Mouse (Mus musculus): ENCODE data around the gene Arhgap31. TPM values are rescaled to one million over a fixed set of nuclear protein-coding genes. Genes with fewer than 3 reads are reported as not detected.

Gene Arhgap31
- polyA plus RNA-seq, 1 experiment from 2014 or later, result 8.0 TPM

DNA sequence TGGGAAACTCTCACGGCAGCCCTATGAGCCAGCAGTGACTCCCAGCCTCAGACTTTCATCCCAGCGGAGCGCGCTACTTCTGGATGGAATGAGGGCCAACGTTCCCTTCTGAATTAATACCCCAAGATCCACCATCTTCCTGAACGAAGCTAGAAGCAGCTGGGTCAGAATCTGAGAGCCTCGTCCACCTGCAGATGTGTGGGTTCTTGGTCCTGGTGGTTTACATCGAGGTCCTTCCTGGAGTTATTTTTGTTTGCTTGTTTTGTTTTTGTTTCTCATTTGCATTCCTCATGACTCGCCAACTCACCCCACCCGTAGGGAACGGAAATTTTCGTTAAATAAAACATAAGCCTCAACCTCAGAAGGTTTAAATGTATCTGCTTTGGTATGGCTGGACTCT is 61.8 kb downstream of the Arhgap31 start:
- Histone ChIP-seq H3K9me3 (replicated peaks; ENCODE audit: control insufficient read depth, low read length) (no peaks in the 10 kb centered on the region), H3K4me1 (ENCODE audit: control insufficient read depth, insufficient read depth, low read length) (no peaks in the 10 kb centered on the region), H3K27ac (replicated peaks; ENCODE audit: low read depth, low read length) (no peak overlapping the region), H3K27me3 (ENCODE audit: control insufficient read depth, insufficient read depth, low read length) (no peaks in the 10 kb centered on the region), H3K9ac (replicated peaks; ENCODE audit: low read length) (no peak overlapping the region), H3K4me2 (ENCODE audit: low read depth, low read length) (no peak overlapping the region), H3K4me3 (ENCODE audit: low read depth, low read length) (no peak overlapping the region), H3K36me3 (replicated peaks; ENCODE audit: control insufficient read depth, insufficient read depth, low read depth, low read length) (no peaks in the 10 kb centered on the region)
- ATAC-seq (replicated peaks; ENCODE audit: insufficient number of reproducible peaks, low FRiP score, low TSS enrichment, low read depth) (no peak), DNase-seq (ENCODE audit: low spot score) (no peak)
- WGBS, result 82% methylated on average over 12 of the region's 12 CpGs

DNA sequence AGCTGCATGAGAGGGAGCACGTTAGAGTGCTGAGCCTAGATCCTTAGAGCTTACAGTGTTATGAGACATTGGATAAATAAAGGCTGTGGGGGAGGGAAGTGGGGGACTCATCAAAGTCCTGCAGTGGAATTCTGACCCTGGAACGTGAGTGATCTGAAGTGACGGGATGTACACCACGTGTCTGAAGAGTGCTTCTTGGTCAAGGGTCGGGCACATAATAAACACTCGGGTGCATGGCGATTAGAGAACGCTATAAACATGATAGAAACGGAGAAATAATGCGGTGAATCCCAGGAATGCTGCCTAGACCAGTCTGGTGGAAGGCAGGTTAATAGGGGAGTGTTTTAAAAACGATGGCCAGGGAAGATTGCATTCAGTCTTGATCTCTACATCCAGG is 63.6 kb downstream of the Arhgap31 start:
- Histone ChIP-seq H3K4me1 (ENCODE audit: control insufficient read depth, insufficient read depth, low read length) (no peaks in the 10 kb centered on the region), H3K9me3 (replicated peaks; ENCODE audit: control insufficient read depth, low read length) (no peaks in the 10 kb centered on the region), H3K27ac (replicated peaks; ENCODE audit: low read depth, low read length) (no peak overlapping the region), H3K27me3 (ENCODE audit: control insufficient read depth, insufficient read depth, low read length) (no peaks in the 10 kb centered on the region), H3K36me3 (replicated peaks; ENCODE audit: control insufficient read depth, insufficient read depth, low read depth, low read length) (no peaks in the 10 kb centered on the region), H3K4me2 (ENCODE audit: low read depth, low read length) (no peak overlapping the region), H3K9ac (replicated peaks; ENCODE audit: low read length) (no peak overlapping the region), H3K4me3 (ENCODE audit: low read depth, low read length) (no peak overlapping the region)
- WGBS, result 64% methylated on average over 11 of the region's 11 CpGs
- ATAC-seq (replicated peaks; ENCODE audit: insufficient number of reproducible peaks, low FRiP score, low TSS enrichment, low read depth) (no peak), DNase-seq (ENCODE audit: low spot score) (no peak)

DNA sequence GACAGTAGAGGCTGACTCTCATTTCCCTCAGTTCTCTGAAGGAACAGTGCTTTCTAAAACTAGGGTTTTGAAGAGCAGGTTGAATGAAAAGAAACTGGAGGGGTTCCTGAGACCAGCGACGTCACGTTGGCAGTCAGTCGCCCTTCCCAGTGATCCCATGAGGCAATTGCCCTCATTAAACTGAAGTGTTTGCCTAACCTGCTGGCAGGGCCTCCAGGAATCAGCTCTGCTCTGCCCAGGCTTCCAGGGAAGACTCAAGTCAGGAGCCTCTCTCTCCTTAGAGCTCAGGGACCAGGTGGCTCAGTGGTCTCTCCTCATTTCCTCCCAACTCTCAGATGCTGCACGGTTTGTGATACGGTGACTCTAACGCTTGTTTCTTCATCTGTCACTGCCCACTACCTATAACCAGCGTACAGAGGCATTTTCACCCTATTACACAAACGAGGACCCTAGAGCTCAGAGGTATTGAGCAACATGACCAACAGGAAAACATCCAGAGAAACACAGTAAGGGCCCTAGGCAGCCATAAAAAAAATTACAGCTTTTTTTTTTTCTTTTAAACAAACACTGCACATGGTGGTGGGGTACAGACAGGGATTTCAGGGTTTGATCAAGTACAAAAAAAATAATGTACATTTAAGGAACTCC is 64.2 kb downstream of the Arhgap31 start:
- Histone ChIP-seq H3K27me3 (ENCODE audit: control insufficient read depth, insufficient read depth, low read length) (no peaks in the 10 kb centered on the region), H3K9me3 (replicated peaks; ENCODE audit: control insufficient read depth, low read length) (no peaks in the 10 kb centered on the region), H3K4me2 (ENCODE audit: low read depth, low read length) (no peak overlapping the region), H3K4me3 (ENCODE audit: low read depth, low read length) (no peak overlapping the region), H3K9ac (replicated peaks; ENCODE audit: low read length) (no peak overlapping the region), H3K27ac (replicated peaks; ENCODE audit: low read depth, low read length) (no peak overlapping the region), H3K4me1 (ENCODE audit: control insufficient read depth, insufficient read depth, low read length) (no peaks in the 10 kb centered on the region), H3K36me3 (replicated peaks; ENCODE audit: control insufficient read depth, insufficient read depth, low read depth, low read length) (no peaks in the 10 kb centered on the region)
- WGBS, result 83% methylated on average over 9 of the region's 9 CpGs
- ATAC-seq (replicated peaks; ENCODE audit: insufficient number of reproducible peaks, low FRiP score, low TSS enrichment, low read depth) (no peak), DNase-seq (ENCODE audit: low spot score) (no peak)

DNA sequence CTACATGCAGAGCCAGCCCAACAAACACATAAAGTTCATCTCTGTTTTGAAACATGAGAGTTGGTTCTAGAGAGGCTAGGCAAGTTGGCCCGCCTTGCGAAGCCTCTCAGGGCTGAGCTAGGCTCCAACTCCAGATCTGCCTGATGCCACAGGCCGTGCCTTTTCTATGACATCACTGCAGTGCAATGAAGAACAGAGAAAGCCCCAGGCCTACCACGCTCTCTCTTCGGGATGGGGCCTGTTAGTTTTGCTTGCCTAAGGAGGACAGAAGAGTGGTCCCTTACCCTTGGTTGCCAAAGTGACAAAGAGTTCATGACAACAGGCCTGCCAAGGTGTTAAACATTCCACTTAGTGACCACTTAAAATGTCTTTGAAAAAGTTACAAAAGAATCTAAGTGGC is 64.9 kb downstream of the Arhgap31 start:
- 86% methylated on average over 5 of the region's 5 CpGs for WGBS
- Histone ChIP-seq H3K36me3 (replicated peaks; ENCODE audit: control insufficient read depth, insufficient read depth, low read depth, low read length) (no peaks in the 10 kb centered on the region), H3K9me3 (replicated peaks; ENCODE audit: control insufficient read depth, low read length) (no peaks in the 10 kb centered on the region), H3K9ac (replicated peaks; ENCODE audit: low read length) (no peak overlapping the region), H3K4me2 (ENCODE audit: low read depth, low read length) (no peak overlapping the region), H3K27ac (replicated peaks; ENCODE audit: low read depth, low read length) (no peak overlapping the region), H3K27me3 (ENCODE audit: control insufficient read depth, insufficient read depth, low read length) (no peaks in the 10 kb centered on the region), H3K4me3 (ENCODE audit: low read depth, low read length) (no peak overlapping the region), H3K4me1 (ENCODE audit: control insufficient read depth, insufficient read depth, low read length) (no peaks in the 10 kb centered on the region)
- ATAC-seq (replicated peaks; ENCODE audit: insufficient number of reproducible peaks, low FRiP score, low TSS enrichment, low read depth) (no peak), DNase-seq (ENCODE audit: low spot score) (no peak)

DNA sequence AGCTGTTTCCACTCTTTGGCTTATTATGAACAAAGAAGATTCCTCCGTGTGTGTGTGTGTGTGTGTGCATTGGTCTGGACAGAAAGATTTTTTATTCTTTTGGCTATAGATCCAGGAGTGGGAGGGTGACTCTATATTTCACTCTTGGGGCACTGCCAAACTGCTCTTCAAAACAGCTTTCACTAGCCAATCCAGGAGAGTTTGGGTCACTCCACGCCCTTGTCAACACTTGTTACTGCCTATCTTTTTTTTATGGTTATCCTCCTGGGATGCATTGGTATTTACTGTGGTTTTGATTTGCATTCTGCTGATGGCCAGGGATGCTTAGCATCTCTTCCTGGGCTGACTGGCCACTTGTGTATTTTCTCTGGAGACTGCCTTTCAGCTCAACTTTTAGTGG is 68.6 kb downstream of the Arhgap31 start:
- no peaks in the 10 kb centered on the region for H3K9me3 ChIP-seq (replicated peaks; ENCODE audit: control insufficient read depth, low read length)
- no peaks in the 10 kb centered on the region for H3K27me3 ChIP-seq (ENCODE audit: control insufficient read depth, insufficient read depth, low read length)
- H3K4me2 ChIP-seq (ENCODE audit: low read depth, low read length), result no peak overlapping the region
- no peaks in the 10 kb centered on the region for H3K4me1 ChIP-seq (ENCODE audit: control insufficient read depth, insufficient read depth, low read length)
- 89% methylated on average over 2 of the region's 2 CpGs for WGBS
- no peak overlapping the region for H3K27ac ChIP-seq (replicated peaks; ENCODE audit: low read depth, low read length)
- H3K36me3 ChIP-seq (replicated peaks; ENCODE audit: control insufficient read depth, insufficient read depth, low read depth, low read length), result no peaks in the 10 kb centered on the region
- no peak overlapping the region for H3K9ac ChIP-seq (replicated peaks; ENCODE audit: low read length)
- ATAC-seq (replicated peaks; ENCODE audit: insufficient number of reproducible peaks, low FRiP score, low TSS enrichment, low read depth), result no peak
- H3K4me3 ChIP-seq (ENCODE audit: low read depth, low read length), result no peak overlapping the region
- no peak for DNase-seq (ENCODE audit: low spot score)

DNA sequence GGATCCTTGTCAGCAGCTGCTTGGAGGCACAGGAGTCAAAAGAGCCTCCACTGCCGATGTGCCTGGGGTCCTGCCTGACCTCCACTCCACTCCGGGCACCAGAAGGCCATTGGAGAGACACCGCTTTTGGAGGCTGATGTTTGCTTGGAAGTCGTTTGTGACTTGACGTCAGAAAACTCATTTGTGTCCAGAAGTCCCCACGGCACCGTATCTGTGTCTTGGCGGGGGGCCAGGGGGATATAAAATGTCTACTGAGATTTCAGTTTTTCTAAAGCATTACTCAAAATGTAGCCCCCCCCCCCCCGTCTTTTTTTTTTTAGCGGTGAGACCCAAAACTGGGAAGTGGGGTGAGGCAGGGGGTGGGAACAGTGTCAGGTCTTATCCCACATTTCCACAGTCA is 76.0 kb downstream of the Arhgap31 start:
- Histone ChIP-seq H3K4me3 (ENCODE audit: low read depth, low read length) (no peak overlapping the region), H3K4me1 (ENCODE audit: control insufficient read depth, insufficient read depth, low read length) (no peaks in the 10 kb centered on the region), H3K9ac (replicated peaks; ENCODE audit: low read length) (no peak overlapping the region), H3K27ac (replicated peaks; ENCODE audit: low read depth, low read length) (peak overlapping the region; percentile 61), H3K36me3 (replicated peaks; ENCODE audit: control insufficient read depth, insufficient read depth, low read depth, low read length) (no peaks in the 10 kb centered on the region), H3K4me2 (ENCODE audit: low read depth, low read length) (no peak overlapping the region), H3K27me3 (ENCODE audit: control insufficient read depth, insufficient read depth, low read length) (no peaks in the 10 kb centered on the region), H3K9me3 (replicated peaks; ENCODE audit: control insufficient read depth, low read length) (no peaks in the 10 kb centered on the region)
- no peak for ATAC-seq (replicated peaks; ENCODE audit: insufficient number of reproducible peaks, low FRiP score, low TSS enrichment, low read depth)
- WGBS, result 49% methylated on average over 10 of the region's 10 CpGs
- no peak for DNase-seq (ENCODE audit: low spot score)

DNA sequence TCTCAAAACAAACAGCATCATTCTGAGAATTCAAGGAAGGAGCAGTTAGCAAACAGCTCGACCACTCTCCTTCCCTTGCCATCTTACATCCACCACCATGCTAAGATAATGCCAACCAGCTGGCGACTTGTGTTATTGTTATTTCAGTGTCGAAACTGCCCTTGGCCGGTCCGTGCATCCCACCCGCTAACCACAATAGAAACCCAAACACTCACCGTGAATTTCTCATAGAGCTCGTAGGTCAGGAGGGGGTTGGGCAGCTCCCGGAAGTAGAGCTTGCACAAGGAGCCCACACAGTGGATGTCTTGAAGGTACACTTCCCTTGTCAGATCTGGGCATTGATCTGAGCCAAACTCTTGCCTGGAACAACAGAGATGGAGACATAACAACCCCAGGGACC is 76.4 kb downstream of the Arhgap31 start:
- no peak overlapping the region for H3K4me3 ChIP-seq (ENCODE audit: low read depth, low read length)
- H3K27ac ChIP-seq (replicated peaks; ENCODE audit: low read depth, low read length), result peak overlapping the region; percentile 61
- peak; percentile 68 for ATAC-seq (replicated peaks; ENCODE audit: insufficient number of reproducible peaks, low FRiP score, low TSS enrichment, low read depth)
- no peaks in the 10 kb centered on the region for H3K36me3 ChIP-seq (replicated peaks; ENCODE audit: control insufficient read depth, insufficient read depth, low read depth, low read length)
- H3K4me2 ChIP-seq (ENCODE audit: low read depth, low read length), result no peak overlapping the region
- H3K27me3 ChIP-seq (ENCODE audit: control insufficient read depth, insufficient read depth, low read length), result no peaks in the 10 kb centered on the region
- 22% methylated on average over 9 of the region's 9 CpGs for WGBS
- no peak overlapping the region for H3K9ac ChIP-seq (replicated peaks; ENCODE audit: low read length)
- peak; percentile 81 for DNase-seq (ENCODE audit: low spot score)
- H3K4me1 ChIP-seq (ENCODE audit: control insufficient read depth, insufficient read depth, low read length), result no peaks in the 10 kb centered on the region
- H3K9me3 ChIP-seq (replicated peaks; ENCODE audit: control insufficient read depth, low read length), result no peaks in the 10 kb centered on the region

DNA sequence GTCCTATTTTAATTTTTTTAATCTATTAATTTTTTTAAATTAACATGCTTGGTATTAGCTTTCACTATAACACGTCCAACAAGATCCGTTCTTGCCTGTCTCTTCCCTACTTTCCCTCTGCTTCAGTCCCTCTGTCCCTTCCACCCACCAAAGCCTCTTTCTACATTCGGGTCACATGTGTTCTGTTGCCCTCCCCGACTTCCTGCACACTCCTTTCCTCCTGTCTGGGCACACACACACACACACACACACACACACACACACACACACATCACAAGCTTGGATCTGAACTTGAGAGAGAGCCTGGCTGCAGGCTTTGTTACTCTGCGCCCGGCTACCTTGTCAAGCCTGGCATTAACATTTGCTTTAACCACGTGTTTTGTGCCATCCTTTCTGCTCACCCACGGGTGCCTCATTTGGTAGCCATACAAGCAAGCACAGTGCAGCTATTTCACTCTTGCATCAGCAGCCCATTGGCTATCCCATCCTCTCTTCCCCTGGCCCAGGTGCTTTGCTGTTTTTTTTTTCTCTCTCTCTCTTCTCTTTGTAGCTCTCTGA is 77.2 kb downstream of the Arhgap31 start:
- 45% methylated on average over 8 of the region's 8 CpGs for WGBS
- H3K36me3 ChIP-seq (replicated peaks; ENCODE audit: control insufficient read depth, insufficient read depth, low read depth, low read length), result no peaks in the 10 kb centered on the region
- ATAC-seq (replicated peaks; ENCODE audit: insufficient number of reproducible peaks, low FRiP score, low TSS enrichment, low read depth), result no peak

More for the DNA sequence above, 77.2 kb downstream of the Arhgap31 start:
- no peak overlapping the region for H3K9ac ChIP-seq (replicated peaks; ENCODE audit: low read length)
- H3K4me1 ChIP-seq (ENCODE audit: control insufficient read depth, insufficient read depth, low read length), result no peaks in the 10 kb centered on the region
- no peak for DNase-seq (ENCODE audit: low spot score)
- no peak overlapping the region for H3K4me2 ChIP-seq (ENCODE audit: low read depth, low read length)
- H3K27ac ChIP-seq (replicated peaks; ENCODE audit: low read depth, low read length), result peak overlapping the region; percentile 25; the same call in 1 of the 2 replicates
- H3K27me3 ChIP-seq (ENCODE audit: control insufficient read depth, insufficient read depth, low read length), result no peaks in the 10 kb centered on the region
- no peak overlapping the region for H3K4me3 ChIP-seq (ENCODE audit: low read depth, low read length)
- H3K9me3 ChIP-seq (replicated peaks; ENCODE audit: control insufficient read depth, low read length), result no peaks in the 10 kb centered on the region

Data from embryonic facial prominence, embryonic 11.5 days (tissue).